Mouse (Mus musculus) liver, adult 2 months (tissue): ENCODE results near the gene Lama4. TPM values are rescaled to one million over a fixed set of nuclear protein-coding genes. Genes with fewer than 3 reads are reported as not detected.

Source experiments
- DNase-seq: peaks from one replicate; pipeline ENCODE4 v3.0.0-alpha.2; 2011; ENCODE audit warnings: low read depth, low spot score; ENCODE audit errors: extremely low read depth
- H3K27ac ChIP-seq: fragments of 200-500 bp; replicated peaks from 2 replicates; pipeline ENCODE4 v1.5.1; 2012; ENCODE audit warnings: low read depth, mild to moderate bottlenecking, control low read depth, inconsistent platforms, low read length; ENCODE audit not compliant: insufficient read depth
- H3K27me3 ChIP-seq: fragments of 200-500 bp; 2 replicates; pipeline ENCODE4 v1.6.1; 2012; ENCODE audit warnings: mild to moderate bottlenecking, moderate library complexity, low read length, inconsistent platforms; ENCODE audit not compliant: control insufficient read depth, insufficient read depth
- H3K36me3 ChIP-seq: fragments of 200-500 bp; 2 replicates; pipeline ENCODE4 v1.6.1; 2012; ENCODE audit warnings: low read length, inconsistent platforms; ENCODE audit not compliant: control insufficient read depth, insufficient read depth
- H3K4me1 ChIP-seq: fragments of 200-500 bp; 2 replicates; pipeline ENCODE4 v1.6.1; 2011; ENCODE audit warnings: low read length; ENCODE audit not compliant: control insufficient read depth, insufficient read depth
- H3K4me3 ChIP-seq: fragments of 200-500 bp; 2 replicates; pipeline ENCODE4 v1.5.1; 2011; ENCODE audit warnings: low read depth, mild to moderate bottlenecking, control low read depth, low read length, moderate library complexity; ENCODE audit not compliant: insufficient read depth
- H3K79me2 ChIP-seq: fragments of 200-500 bp; 2 replicates; pipeline ENCODE4 v1.6.1; 2012; ENCODE audit warnings: inconsistent platforms, mild to moderate bottlenecking, low read length, moderate library complexity; ENCODE audit not compliant: control insufficient read depth, insufficient read depth
- H3K9ac ChIP-seq: fragments of 200-500 bp; 2 replicates; pipeline ENCODE4 v1.6.1; 2012; ENCODE audit warnings: low read depth, mild to moderate bottlenecking, control low read depth, inconsistent platforms, low read length
- CTCF ChIP-seq: fragments of 200-500 bp; IDR thresholded peaks from 2 replicates; pipeline ENCODE4 v1.5.1; 2011; ENCODE audit warnings: low read depth, low read length, control low read depth
- POLR2A ChIP-seq: fragments of 200-500 bp; IDR thresholded peaks from 2 replicates; pipeline ENCODE4 v1.6.1; 2011; ENCODE audit warnings: low read length, control low read depth; ENCODE audit not compliant: insufficient read depth; ENCODE audit errors: extremely low read depth
- WGBS: fragments of 180-500 bp; shearing (Covaris S2); methylation state at CpG from one replicate; pipeline ENCODE4 v1.1.7; 2018; 5-methylcytosine and 5-hydroxymethylcytosine counted together
- polyA plus RNA-seq: library from polyadenylated mRNA; depleted of rRNA; stranded (reverse); fragments of >200 nt; gene quantifications from 2 replicates; pipeline ENCODE4 v1.2.3, GENCODE M21; 2012
- total RNA-seq: library from RNA; depleted of rRNA; stranded (reverse); fragments of >200 nt; gene quantifications from 2 replicates; pipeline ENCODE4 v1.2.3, GENCODE M21; 2014

Lama4 gene
- total and polyA plus RNA-seq, 2 experiments, result 1.6 to 6.7 TPM

DNA sequence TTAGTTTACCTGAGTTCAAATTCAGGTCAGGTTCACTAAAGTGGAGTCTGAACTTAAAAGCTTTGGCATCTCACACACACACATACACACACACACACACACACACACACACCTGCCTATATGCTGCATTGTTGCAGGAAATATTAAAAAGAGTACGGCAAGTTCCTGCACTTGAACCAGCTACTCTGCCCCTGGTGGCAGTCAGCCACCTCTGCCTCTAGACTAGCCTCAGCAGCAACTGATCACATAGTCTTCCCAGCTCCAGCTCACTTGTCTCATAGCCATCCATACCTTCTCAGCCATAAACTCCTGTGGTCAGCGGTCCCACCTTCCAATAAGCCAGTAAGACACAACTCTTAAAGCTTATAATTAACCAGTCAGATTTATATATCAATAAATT lies 37.2 kb downstream of the Lama4 start:
- DNase-seq, result no peak
- no peak for TF ChIP-seq POLR2A
- no peak for TF ChIP-seq CTCF
- WGBS, result 85% methylated on average over 2 of the region's 2 CpGs
- H3K27me3 ChIP-seq, result no peaks in the 10 kb centered on the region
- no peak overlapping the region for H3K27ac ChIP-seq
- H3K4me3 ChIP-seq, result no peak overlapping the region
- H3K9ac ChIP-seq, result no peak overlapping the region
- no peaks in the 10 kb centered on the region for H3K36me3 ChIP-seq
- no peaks in the 10 kb centered on the region for H3K79me2 ChIP-seq
- H3K4me1 ChIP-seq, result no peaks in the 10 kb centered on the region

DNA sequence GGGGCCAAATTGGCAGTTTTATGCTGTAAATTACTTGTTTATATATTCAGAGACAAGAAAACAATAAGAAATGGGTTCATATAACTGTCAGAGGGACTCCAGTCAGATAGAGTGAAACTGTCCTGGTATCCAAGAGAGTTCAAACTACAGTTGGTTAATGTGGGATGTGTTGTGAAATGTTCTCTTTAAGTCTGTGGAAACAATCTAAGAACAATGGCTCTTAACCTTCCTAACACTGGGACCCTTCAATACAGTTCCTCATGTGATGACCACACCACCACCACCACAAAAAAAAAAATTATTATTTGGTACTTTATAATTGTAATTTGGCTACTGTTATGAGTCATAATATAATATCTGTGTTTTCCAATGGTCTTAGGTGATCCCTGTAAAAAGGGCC lies 38.2 kb downstream of the Lama4 start:
- no peak for TF ChIP-seq CTCF
- no peak for TF ChIP-seq POLR2A
- Histone ChIP-seq H3K4me1 (no peaks in the 10 kb centered on the region), H3K36me3 (no peaks in the 10 kb centered on the region), H3K79me2 (no peaks in the 10 kb centered on the region), H3K4me3 (no peak overlapping the region), H3K27me3 (no peaks in the 10 kb centered on the region), H3K9ac (no peak overlapping the region), H3K27ac (no peak overlapping the region)
- DNase-seq, result no peak

- no peak for DNase-seq
- no peak overlapping the region for H3K4me3 ChIP-seq
- WGBS, result 82% methylated on average over 8 of the region's 8 CpGs
Measured at GRCm38 (mm10) chr10:39005494-39005893, 40.2 kb downstream of the Lama4 start.

GRCm38 (mm10) chr10:39006433-39007105 lies 41.3 kb downstream of the Lama4 start:
- H3K27me3 ChIP-seq, result no peaks in the 10 kb centered on the region
- 79% methylated on average over 4 of the region's 4 CpGs for WGBS
- no peak for DNase-seq
- no peaks in the 10 kb centered on the region for H3K4me1 ChIP-seq
- no peak overlapping the region for H3K4me3 ChIP-seq
- no peak overlapping the region for H3K9ac ChIP-seq
- no peaks in the 10 kb centered on the region for H3K79me2 ChIP-seq
- no peak overlapping the region for H3K27ac ChIP-seq
- H3K36me3 ChIP-seq, result no peaks in the 10 kb centered on the region
- TF ChIP-seq CTCF (no peak), POLR2A (no peak)

More at GRCm38 (mm10) chr10:39005494-39005893, 40.2 kb downstream of the Lama4 start:
- H3K79me2 ChIP-seq, result no peaks in the 10 kb centered on the region
- TF ChIP-seq POLR2A (no peak), CTCF (no peak)
- H3K27ac ChIP-seq, result no peak overlapping the region
- no peaks in the 10 kb centered on the region for H3K27me3 ChIP-seq
- no peak overlapping the region for H3K9ac ChIP-seq
- no peaks in the 10 kb centered on the region for H3K36me3 ChIP-seq
- no peaks in the 10 kb centered on the region for H3K4me1 ChIP-seq

GRCm38 (mm10) chr10:39014836-39015235 lies 49.5 kb downstream of the Lama4 start:
- no peak for DNase-seq
- H3K27ac ChIP-seq, result no peak overlapping the region
- no peaks in the 10 kb centered on the region for H3K27me3 ChIP-seq
- H3K79me2 ChIP-seq, result no peaks in the 10 kb centered on the region
- H3K9ac ChIP-seq, result no peak overlapping the region
- no peaks in the 10 kb centered on the region for H3K36me3 ChIP-seq
- TF ChIP-seq POLR2A, result no peak
- no peak for TF ChIP-seq CTCF
- 64% methylated on average over 2 of the region's 2 CpGs for WGBS
- H3K4me1 ChIP-seq, result no peaks in the 10 kb centered on the region
- no peak overlapping the region for H3K4me3 ChIP-seq

GRCm38 (mm10) chr10:39017986-39018385 lies 52.7 kb downstream of the Lama4 start:
- H3K27ac ChIP-seq, result no peak overlapping the region
- no peaks in the 10 kb centered on the region for H3K27me3 ChIP-seq
- WGBS, result 68% methylated on average over 4 of the region's 4 CpGs
- no peak for TF ChIP-seq CTCF
- TF ChIP-seq POLR2A, result no peak
- H3K4me1 ChIP-seq, result no peaks in the 10 kb centered on the region
- H3K9ac ChIP-seq, result no peak overlapping the region
- H3K4me3 ChIP-seq, result no peak overlapping the region
- H3K36me3 ChIP-seq, result no peaks in the 10 kb centered on the region
- no peak for DNase-seq
- no peaks in the 10 kb centered on the region for H3K79me2 ChIP-seq
